Comparison of ENCODE assay signal across 21 mouse cellular contexts in genomic region chr11:100406273-100406672, GRCm38 (mm10). TPM values are rescaled to one million over a fixed set of nuclear protein-coding genes. Genes with fewer than 3 reads are reported as not detected.
A peak's percentile ranks its signal among the peaks of the same experiment; 100 is the strongest.
DNase-seq lines count a peak whose midpoint lies in the region; ATAC-seq and TF ChIP-seq lines count a peak whose summit lies in the region.
"Had no signal": no experiment of that assay in that cellular context is flagged by ENCODE, and none has a peak within 500 bp of the region (broad histone marks: within the 10 kb centered on the region; RNA-seq: fewer than 3 reads in every experiment).

No protein-coding gene starts in this region.

- no peak overlapping the region for H3K9ac ChIP-seq in lung, embryonic 16.5 days (ENCODE audit: low read length)
- H3K9ac ChIP-seq in stomach, embryonic 16.5 days (ENCODE audit: low read length) = no peak overlapping the region
- H3K9ac ChIP-seq: hindbrain, embryonic 15.5 days; intestine, embryonic 15.5 days; kidney, embryonic 15.5 days; limb, embryonic 13.5 days; liver, embryonic 14.5 days; neural tube, embryonic 13.5 days had no signal

- no peaks in the 10 kb centered on the region for H3K9me3 ChIP-seq in lung, embryonic 16.5 days (ENCODE audit: control insufficient read depth, low read length)
- no peaks in the 10 kb centered on the region for H3K9me3 ChIP-seq in stomach, embryonic 16.5 days (replicated peaks; ENCODE audit: control insufficient read depth, low read length)
- H3K9me3 ChIP-seq: G1E; hindbrain, embryonic 15.5 days; intestine, embryonic 15.5 days; kidney, embryonic 15.5 days; limb, embryonic 13.5 days; midbrain, embryonic 12.5 days; neural tube, embryonic 13.5 days had no signal

- DNase-seq in cerebellum, adult 2 months = peak; percentile 59 to 68
- DNase-seq in cerebellum, adult 11 months = no peak
- DNase-seq in lung, postnatal 25 days (ENCODE audit: low spot score) = no peak
- DNase-seq in kidney, postnatal 10 days = no peak
- no peak for DNase-seq in ovary, postnatal 36 days (ENCODE audit: low spot score)
- DNase-seq: gastrocnemius, adult 2 months; heart, adult 18-20 months; heart, postnatal 36 days; thymus, adult 18-20 months had no signal

- peak overlapping the region; percentile 93 for H3K27ac ChIP-seq in cerebellum, adult 2 months (ENCODE audit: insufficient read depth, low read length)
- no peak overlapping the region for H3K27ac ChIP-seq in lung, embryonic 16.5 days (ENCODE audit: low read length)
- H3K27ac ChIP-seq in embryonic fibroblast, embryonic 13.5 days (ENCODE audit: insufficient read depth, low read length) = no peak overlapping the region
- H3K27ac ChIP-seq in stomach, embryonic 16.5 days (ENCODE audit: low read length) = peak overlapping the region; percentile 73
- H3K27ac ChIP-seq: gastrocnemius, adult 2 months; hindbrain, embryonic 15.5 days; intestine, embryonic 15.5 days; kidney, embryonic 15.5 days; limb, embryonic 13.5 days; liver, embryonic 14.5 days; midbrain, embryonic 12.5 days; neural tube, embryonic 13.5 days had no signal

- H3K4me1 ChIP-seq in cerebellum, adult 2 months (ENCODE audit: control insufficient read depth, insufficient read depth, low read length) = peaks cover 45% of the 10 kb centered on the region
- H3K4me1 ChIP-seq in lung, embryonic 16.5 days (replicated peaks; ENCODE audit: control insufficient read depth, insufficient read depth, low read length) = peaks cover 17% of the 10 kb centered on the region
- no peaks in the 10 kb centered on the region; the same call in 1 of the 2 replicates for H3K4me1 ChIP-seq in embryonic fibroblast, embryonic 13.5 days (ENCODE audit: control insufficient read depth, insufficient read depth, low read length)
- peaks cover 27% of the 10 kb centered on the region for H3K4me1 ChIP-seq in stomach, embryonic 16.5 days (ENCODE audit: control insufficient read depth, insufficient read depth, low read length)
- H3K4me1 ChIP-seq: hindbrain, embryonic 15.5 days had no signal

- no peak for TF ChIP-seq CTCF in cerebellum, adult 2 months (IDR thresholded peaks at IDR 0.05; ENCODE audit: borderline replicate concordance, insufficient read depth, low read depth, low read length)
- no peak for TF ChIP-seq CTCF in embryonic fibroblast, embryonic 13.5 days (IDR thresholded peaks at IDR 0.05; ENCODE audit: borderline replicate concordance, insufficient read depth, low read length)

- ATAC-seq in lung, embryonic 16.5 days (ENCODE audit: low read depth) = peak; percentile 39
- ATAC-seq in stomach, embryonic 16.5 days (ENCODE audit: insufficient read depth, low FRiP score) = peak; percentile 28; the same call in 1 of the 2 replicates
- ATAC-seq: intestine, embryonic 15.5 days had no signal

- no peak overlapping the region for H3K4me3 ChIP-seq in cerebellum, adult 2 months (replicated peaks; ENCODE audit: insufficient read depth, low read depth, low read length)
- H3K4me3 ChIP-seq in lung, embryonic 16.5 days (ENCODE audit: low read length) = no peak overlapping the region
- H3K4me3 ChIP-seq in embryonic fibroblast, embryonic 13.5 days (ENCODE audit: insufficient read depth, low read length) = no peak overlapping the region
- no peak overlapping the region for H3K4me3 ChIP-seq in stomach, embryonic 16.5 days (replicated peaks; ENCODE audit: low read length)
- H3K4me3 ChIP-seq: gastrocnemius, adult 2 months; hindbrain, embryonic 15.5 days; intestine, embryonic 15.5 days; kidney, embryonic 15.5 days; limb, embryonic 13.5 days; midbrain, embryonic 12.5 days; neural tube, embryonic 13.5 days had no signal

- H3K36me3 ChIP-seq in lung, embryonic 16.5 days (ENCODE audit: control insufficient read depth, insufficient read depth, low read length) = peaks cover 11% of the 10 kb centered on the region
- peaks cover 12% of the 10 kb centered on the region; the same call in 1 of the 2 replicates for H3K36me3 ChIP-seq in stomach, embryonic 16.5 days (ENCODE audit: control insufficient read depth, insufficient read depth, low read length)
- H3K36me3 ChIP-seq: G1E; hindbrain, embryonic 15.5 days; neural tube, embryonic 13.5 days had no signal

- H3K27me3 ChIP-seq in cerebellum, adult 2 months (ENCODE audit: control insufficient read depth, insufficient read depth, low read length) = no peaks in the 10 kb centered on the region
- no peaks in the 10 kb centered on the region for H3K27me3 ChIP-seq in lung, embryonic 16.5 days (ENCODE audit: control insufficient read depth, insufficient read depth, low read depth, low read length)
- no peaks in the 10 kb centered on the region for H3K27me3 ChIP-seq in stomach, embryonic 16.5 days (ENCODE audit: control insufficient read depth, insufficient read depth, low read length)
- H3K27me3 ChIP-seq: hindbrain, embryonic 15.5 days; intestine, embryonic 15.5 days; kidney, embryonic 15.5 days; limb, embryonic 13.5 days; midbrain, embryonic 12.5 days; neural tube, embryonic 13.5 days had no signal

- no peak for TF ChIP-seq POLR2A in cerebellum, adult 2 months (IDR thresholded peaks at IDR 0.05; ENCODE audit: borderline replicate concordance, insufficient read depth, low read length)
- peak; percentile 51; the same call in 1 of the 2 replicates for TF ChIP-seq POLR2A in embryonic fibroblast, embryonic 13.5 days (IDR thresholded peaks at IDR 0.05; ENCODE audit: low read depth, low read length)

- no peak overlapping the region for H3K4me2 ChIP-seq in lung, embryonic 16.5 days (ENCODE audit: low read depth, low read length)
- H3K4me2 ChIP-seq in stomach, embryonic 16.5 days (ENCODE audit: low read depth, low read length) = no peak overlapping the region
- H3K4me2 ChIP-seq: hindbrain, embryonic 15.5 days; intestine, embryonic 15.5 days; kidney, embryonic 15.5 days; limb, embryonic 13.5 days; midbrain, embryonic 12.5 days; neural tube, embryonic 13.5 days had no signal

- 28% methylated on average over 8 of the region's 8 CpGs for WGBS in cerebellum, adult 2 months
- 68% methylated on average over 8 of the region's 8 CpGs for WGBS in lung, embryonic 16.5 days
- 71% methylated on average over 8 of the region's 8 CpGs for WGBS in stomach, embryonic 16.5 days

RNA-seq across cellular contexts. Expression of gene P3h4, which starts 8.4 kb away (rescaled TPM):
- 17.6 and 19.6 TPM in 2 replicates for polyA plus RNA-seq in cerebellum, adult 2 months (2012; rRNA removed)
- polyA plus RNA-seq in lung, embryonic 16.5 days (2015; fragmentation: Nextera tagmentation; extraction: Ambion mirVana) = 68.3 and 68.8 TPM in 2 replicates
- polyA plus RNA-seq in embryonic fibroblast, embryonic 13.5 days (2011; ENCODE audit: insufficient read length, low read depth, missing spikeins) = 75.2 and 85.8 TPM in 2 replicates
- 56.7 and 62.1 TPM in 2 replicates for polyA plus RNA-seq in stomach, embryonic 16.5 days (2015; fragmentation: Nextera tagmentation; extraction: Ambion mirVana)
- polyA plus RNA-seq: G1E had no signal

RNA-seq across cellular contexts. Expression of gene Jup, which starts 8.7 kb away (rescaled TPM):
- 127 and 162 TPM in 2 replicates for polyA plus RNA-seq in cerebellum, adult 2 months (2012; rRNA removed)
- 165 and 167 TPM in 2 replicates for polyA plus RNA-seq in lung, embryonic 16.5 days (2015; fragmentation: Nextera tagmentation; extraction: Ambion mirVana)
- 61.1 and 82.2 TPM in 2 replicates for polyA plus RNA-seq in embryonic fibroblast, embryonic 13.5 days (2011; ENCODE audit: insufficient read length, low read depth, missing spikeins)
- 247 and 328 TPM in 2 replicates for polyA plus RNA-seq in stomach, embryonic 16.5 days (2015; fragmentation: Nextera tagmentation; extraction: Ambion mirVana)
- polyA plus RNA-seq: G1E had no signal

RNA-seq across cellular contexts. Expression of gene Fkbp10, which starts 9.2 kb away (rescaled TPM):
- 8.0 and 8.6 TPM in 2 replicates for polyA plus RNA-seq in cerebellum, adult 2 months (2012; rRNA removed)
- 148 and 152 TPM in 2 replicates for polyA plus RNA-seq in lung, embryonic 16.5 days (2015; fragmentation: Nextera tagmentation; extraction: Ambion mirVana)
- polyA plus RNA-seq in embryonic fibroblast, embryonic 13.5 days (2011; ENCODE audit: insufficient read length, low read depth, missing spikeins) = 283 and 298 TPM in 2 replicates
- 114 and 119 TPM in 2 replicates for polyA plus RNA-seq in stomach, embryonic 16.5 days (2015; fragmentation: Nextera tagmentation; extraction: Ambion mirVana)
- polyA plus RNA-seq: G1E had no signal

RNA-seq across cellular contexts. Expression of gene Nt5c3b, which starts 35.3 kb away (rescaled TPM):
- polyA plus RNA-seq in cerebellum, adult 2 months (2012; rRNA removed) = 79.9 and 85.7 TPM in 2 replicates
- polyA plus RNA-seq in lung, embryonic 16.5 days (2015; fragmentation: Nextera tagmentation; extraction: Ambion mirVana) = 126 and 129 TPM in 2 replicates
- 44.8 and 52.0 TPM in 2 replicates for polyA plus RNA-seq in embryonic fibroblast, embryonic 13.5 days (2011; ENCODE audit: insufficient read length, low read depth, missing spikeins)
- 99.1 and 109 TPM in 2 replicates for polyA plus RNA-seq in stomach, embryonic 16.5 days (2015; fragmentation: Nextera tagmentation; extraction: Ambion mirVana)

RNA-seq across cellular contexts. Expression of gene Klhl10, which starts 35.4 kb away (rescaled TPM):
- polyA plus RNA-seq in cerebellum, adult 2 months (2012; rRNA removed) = 0.46 and 0.49 TPM in 2 replicates
- 0.60 and 0.73 TPM in 2 replicates for polyA plus RNA-seq in lung, embryonic 16.5 days (2015; fragmentation: Nextera tagmentation; extraction: Ambion mirVana)
- 0.40 and 0.77 TPM in 2 replicates for polyA plus RNA-seq in embryonic fibroblast, embryonic 13.5 days (2011; ENCODE audit: insufficient read length, low read depth, missing spikeins)
- polyA plus RNA-seq in stomach, embryonic 16.5 days (2015; fragmentation: Nextera tagmentation; extraction: Ambion mirVana) = 0.29 and 0.30 TPM in 2 replicates
- polyA plus RNA-seq: G1E; small intestine, adult 2 months had no signal

Comparison
In these comparisons a context has a peak if more than half of its experiments do, and no peak if none do; other contexts are left out.
1. DNase-seq: peak in cerebellum, adult 2 months (2 of 2); none in cerebellum, adult 11 months (single experiment), lung, postnatal 25 days (single experiment), kidney, postnatal 10 days (single experiment) and ovary, postnatal 36 days (single experiment).
2. H3K27ac ChIP-seq: peak in cerebellum, adult 2 months (single experiment) and stomach, embryonic 16.5 days (single experiment); none in lung, embryonic 16.5 days (single experiment) and embryonic fibroblast, embryonic 13.5 days (single experiment).
3. RNA of gene Fkbp10, which starts 9.2 kb away (polyA plus RNA-seq): 283 to 298 TPM in embryonic fibroblast, embryonic 13.5 days, 148 to 152 TPM in lung, embryonic 16.5 days and 114 to 119 TPM in stomach, embryonic 16.5 days; 8.0 to 8.6 TPM in cerebellum, adult 2 months; every median in the first group is over 10 times any median in the second.